ENCODE assay signal across 9 mouse cellular contexts in genomic region chr2:164454846-164455245, GRCm38 (mm10). TPM values are rescaled to one million over a fixed set of nuclear protein-coding genes. Genes with fewer than 3 reads are reported as not detected.
A peak's percentile ranks its signal among the peaks of the same experiment; 100 is the strongest.
DNase-seq lines count a peak whose midpoint lies in the region; TF ChIP-seq lines count a peak whose summit lies in the region.
"Had no signal": no experiment of that assay in that cellular context is flagged by ENCODE, and none has a peak within 500 bp of the region (broad histone marks: within the 10 kb centered on the region; RNA-seq: fewer than 3 reads in every experiment).

No protein-coding gene starts in this region.

- H3K4me3 ChIP-seq in embryonic fibroblast, embryonic 13.5 days (ENCODE audit: insufficient read depth, low read length): no peak overlapping the region
- no peak overlapping the region for H3K4me3 ChIP-seq in forebrain, embryonic 10.5 days
- H3K4me3 ChIP-seq: megakaryocyte, embryonic 14.5 days had no signal

- H3K4me1 ChIP-seq in embryonic fibroblast, embryonic 13.5 days (ENCODE audit: control insufficient read depth, insufficient read depth, low read length): peaks cover 16% of the 10 kb centered on the region
- H3K4me1 ChIP-seq in forebrain, embryonic 10.5 days: peaks cover 33% of the 10 kb centered on the region

- no peaks in the 10 kb centered on the region for H3K36me3 ChIP-seq in forebrain, embryonic 10.5 days (replicated peaks)

- 83% methylated on average over 10 of the region's 10 CpGs for WGBS in forebrain, embryonic 10.5 days

- DNase-seq in adipocyte (ENCODE audit: low spot score): peak; percentile 97
- peak; percentile 84 for DNase-seq in heart, postnatal 25 days (ENCODE audit: low spot score)
- DNase-seq in left cerebral cortex, adult 9 months (ENCODE audit: low spot score in 2 of 2): peak; percentile 71 to 93
- DNase-seq in ovary, postnatal 36 days (ENCODE audit: low spot score): peak; percentile 68
- no peak for DNase-seq in cerebellum, adult 11-12 months
- no peak for DNase-seq in forebrain, embryonic 10.5 days (ENCODE audit: extremely low spot score, low spot score)
- no peak for DNase-seq in thymus, postnatal 0 days (ENCODE audit: low spot score)

- H3K27ac ChIP-seq in embryonic fibroblast, embryonic 13.5 days (ENCODE audit: insufficient read depth, low read length): peak overlapping the region; percentile 98
- H3K27ac ChIP-seq in forebrain, embryonic 10.5 days: no peak overlapping the region

- no peak for TF ChIP-seq POLR2A in embryonic fibroblast, embryonic 13.5 days (IDR thresholded peaks at IDR 0.05; ENCODE audit: low read depth, low read length)

- no peaks in the 10 kb centered on the region for H3K9me3 ChIP-seq in forebrain, embryonic 10.5 days

- TF ChIP-seq CTCF in embryonic fibroblast, embryonic 13.5 days (IDR thresholded peaks at IDR 0.05; ENCODE audit: borderline replicate concordance, insufficient read depth, low read length): no peak

- intact Hi-C loops in heart, postnatal 25 days (cut with DNase I): no loop called here

- H3K27me3 ChIP-seq in forebrain, embryonic 10.5 days (ENCODE audit: poor library complexity, severe bottlenecking): peaks cover 3% of the 10 kb centered on the region; the same call in 1 of the 2 replicates

RNA-seq across cellular contexts. Expression of gene Sys1, which starts 1.9 kb away (rescaled TPM):
- polyA plus RNA-seq in embryonic fibroblast, embryonic 13.5 days (2011; ENCODE audit: insufficient read length, low read depth, missing spikeins): 23.1 and 23.6 TPM in 2 replicates
- total RNA-seq in heart, postnatal 25 days (2021): 10 to 100 TPM; 22.2 to 26.8 TPM
- polyA plus RNA-seq in forebrain, embryonic 10.5 days (2016; fragmentation: Nextera tagmentation; extraction: Ambion mirVana): 57.9 and 59.5 TPM in 2 replicates
- 77.2 and 83.7 TPM in 2 replicates for polyA plus RNA-seq in thymus, postnatal 0 days (2015; fragmentation: Nextera tagmentation; extraction: Ambion mirVana)

RNA-seq across cellular contexts. Expression of gene Gm20458, which starts 5.9 kb away (rescaled TPM):
- polyA plus RNA-seq in embryonic fibroblast, embryonic 13.5 days (2011; ENCODE audit: insufficient read length, low read depth, missing spikeins): 4.1 and 5.8 TPM in 2 replicates
- total RNA-seq in heart, postnatal 25 days (2021): 1 to 10 TPM; 1.4 to 2.5 TPM
- 2.0 and 3.0 TPM in 2 replicates for polyA plus RNA-seq in forebrain, embryonic 10.5 days (2016; fragmentation: Nextera tagmentation; extraction: Ambion mirVana)
- 19.4 and 21.5 TPM in 2 replicates for polyA plus RNA-seq in thymus, postnatal 0 days (2015; fragmentation: Nextera tagmentation; extraction: Ambion mirVana)

RNA-seq across cellular contexts. Expression of gene Sdc4, which starts 11.2 kb away (rescaled TPM):
- 242 and 248 TPM in 2 replicates for polyA plus RNA-seq in embryonic fibroblast, embryonic 13.5 days (2011; ENCODE audit: insufficient read length, low read depth, missing spikeins)
- 10 to 100 TPM; 19.7 to 22.4 TPM for total RNA-seq in heart, postnatal 25 days (2021)
- polyA plus RNA-seq in forebrain, embryonic 10.5 days (2016; fragmentation: Nextera tagmentation; extraction: Ambion mirVana): 19.6 and 22.7 TPM in 2 replicates
- polyA plus RNA-seq in thymus, postnatal 0 days (2015; fragmentation: Nextera tagmentation; extraction: Ambion mirVana): 28.7 and 40.4 TPM in 2 replicates

RNA-seq across cellular contexts. Expression of gene Trp53tg5, which starts 18.7 kb away (rescaled TPM):
- not detected in 2 replicates for polyA plus RNA-seq in embryonic fibroblast, embryonic 13.5 days (2011; ENCODE audit: insufficient read length, low read depth, missing spikeins)
- total RNA-seq in heart, postnatal 25 days (2021): not detected
- not detected in 2 replicates for polyA plus RNA-seq in forebrain, embryonic 10.5 days (2016; fragmentation: Nextera tagmentation; extraction: Ambion mirVana)
- polyA plus RNA-seq in thymus, postnatal 0 days (2015; fragmentation: Nextera tagmentation; extraction: Ambion mirVana): not detected in 2 replicates

RNA-seq across cellular contexts. Expression of gene Dbndd2, which starts 31.1 kb away (rescaled TPM):
- 13.8 and 19.0 TPM in 2 replicates for polyA plus RNA-seq in embryonic fibroblast, embryonic 13.5 days (2011; ENCODE audit: insufficient read length, low read depth, missing spikeins)
- 10 to 100 TPM; 14.4 to 21.9 TPM for total RNA-seq in heart, postnatal 25 days (2021)
- polyA plus RNA-seq in forebrain, embryonic 10.5 days (2016; fragmentation: Nextera tagmentation; extraction: Ambion mirVana): 3.1 and 4.8 TPM in 2 replicates
- polyA plus RNA-seq in thymus, postnatal 0 days (2015; fragmentation: Nextera tagmentation; extraction: Ambion mirVana): 12.6 and 15.3 TPM in 2 replicates

Comparison
In these comparisons a context has a peak if more than half of its experiments do, and no peak if none do; other contexts are left out.
1. DNase-seq: peak in adipocyte (single experiment), heart, postnatal 25 days (single experiment), left cerebral cortex, adult 9 months (2 of 2) and ovary, postnatal 36 days (single experiment); none in cerebellum, adult 11-12 months (single experiment), forebrain, embryonic 10.5 days (single experiment) and thymus, postnatal 0 days (single experiment).